Mouse (Mus musculus): ENCODE results near the gene Slc25a48.

Slc25a48 gene

GRCm38 (mm10) chr13:56438211-56439075, at the start of gene Slc25a48:
TSS of gene Slc25a48 (plus strand) at chr13:56438355.
- peak; percentile 28 for DNase-seq (ENCODE audit: extremely low spot score)

GRCm38 (mm10) chr13:56397572-56397971, 40.6 kb upstream of the Slc25a48 start:
- no peak for DNase-seq (ENCODE audit: extremely low spot score)

GRCm38 (mm10) chr13:56401186-56401585, 37.0 kb upstream of the Slc25a48 start:
- DNase-seq (ENCODE audit: extremely low spot score) = no peak

GRCm38 (mm10) chr13:56403381-56404086, 34.6 kb upstream of the Slc25a48 start:
- no peak for DNase-seq (ENCODE audit: extremely low spot score)

DNA sequence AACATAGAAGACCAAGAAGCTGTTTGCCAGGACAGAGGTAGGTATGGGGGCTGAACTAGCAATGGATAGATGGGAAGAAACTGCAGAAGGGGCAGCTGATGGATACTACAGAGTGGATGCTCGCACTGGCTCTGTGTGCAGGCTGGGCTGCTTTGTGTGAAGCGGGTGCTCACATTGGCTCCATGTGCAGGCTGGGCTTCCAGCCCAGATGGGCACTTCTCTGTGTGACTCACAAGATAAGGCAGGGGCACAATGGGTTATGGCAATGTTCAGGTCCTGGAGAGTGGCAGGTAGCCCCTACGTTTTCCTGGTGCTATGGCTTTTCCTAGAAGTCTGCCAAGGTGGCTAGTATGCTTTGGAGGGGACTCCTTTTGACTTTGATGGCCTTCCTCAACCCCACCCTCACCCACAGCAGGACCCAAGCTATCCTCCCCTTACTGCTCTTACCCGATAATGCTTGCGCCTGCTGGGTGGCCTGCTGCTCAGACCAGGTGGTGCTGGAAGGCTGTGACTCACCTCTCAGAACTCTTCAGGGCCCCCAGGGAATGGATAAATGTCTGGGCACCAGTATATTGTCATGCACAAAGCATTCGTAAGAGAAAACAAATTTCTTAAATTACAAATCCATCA, 33.5 kb upstream of the Slc25a48 start:
- DNase-seq (ENCODE audit: extremely low spot score) = no peak

DNA sequence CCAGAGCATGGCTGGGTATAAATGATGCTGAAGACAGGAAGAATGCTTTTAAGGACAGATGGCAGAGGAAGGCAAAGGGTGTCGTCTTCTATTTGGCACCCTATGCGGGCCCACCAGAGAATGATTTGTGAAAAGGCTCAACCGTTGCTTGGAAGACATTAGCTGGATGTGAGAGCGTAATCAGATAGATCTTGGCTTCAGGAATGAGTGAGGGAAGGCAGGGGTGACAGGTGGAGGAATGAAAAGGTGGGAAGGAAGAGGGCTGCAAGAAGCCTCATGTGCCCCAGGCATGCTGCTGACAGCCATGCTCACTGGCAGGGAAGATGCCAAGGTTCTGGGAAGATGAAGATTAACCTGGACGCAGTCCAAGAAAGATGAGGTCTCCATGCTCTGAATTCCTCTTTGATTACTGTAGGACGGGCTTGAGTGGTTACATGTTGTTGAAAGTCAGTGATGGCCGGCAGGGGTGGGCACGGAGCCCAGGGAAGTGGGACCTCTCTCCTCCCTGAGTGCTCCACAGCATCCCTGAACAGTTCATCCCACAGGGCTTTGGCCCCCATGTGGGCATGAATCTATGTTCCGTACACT, 25.8 kb upstream of the Slc25a48 start:
- no peak for DNase-seq (ENCODE audit: extremely low spot score)

DNA sequence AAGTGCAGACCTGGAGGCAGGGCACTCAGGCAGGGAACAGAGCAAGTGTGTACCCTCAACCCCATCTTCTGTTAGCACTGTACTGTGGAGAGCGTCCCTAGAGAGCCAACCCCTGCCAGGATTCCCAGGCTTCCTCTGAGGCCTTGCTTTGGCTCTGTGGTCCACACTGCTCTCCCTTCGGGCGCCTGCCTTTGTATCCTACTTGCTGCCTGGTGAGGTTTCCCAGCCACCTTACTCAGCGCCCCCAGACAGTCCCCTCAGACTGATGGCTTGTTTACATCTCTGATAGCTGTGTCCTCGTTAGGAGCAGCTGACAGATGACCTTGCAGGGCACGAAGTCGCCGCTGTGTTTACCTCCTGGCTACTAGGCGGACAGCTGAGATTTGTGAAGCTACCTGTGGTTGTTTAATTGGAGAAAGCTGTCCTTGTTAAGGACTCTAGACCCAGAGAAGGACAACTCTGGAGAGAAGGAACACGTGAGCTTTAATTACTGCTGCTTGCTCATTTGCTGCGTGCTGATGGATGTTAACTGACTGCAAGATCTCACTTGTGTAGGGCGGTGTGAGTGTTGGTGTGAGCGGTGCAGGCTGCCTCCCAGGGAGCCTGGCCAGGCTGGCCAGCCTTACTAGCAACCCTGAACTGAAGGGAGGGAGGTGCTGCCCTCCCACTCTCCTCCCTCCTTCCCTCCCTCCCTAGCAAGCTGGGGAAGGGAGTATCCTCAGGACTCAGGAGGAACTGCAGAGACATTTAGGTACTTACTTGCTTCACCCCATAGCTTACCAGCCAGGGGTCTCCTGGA, 19.3 kb upstream of the Slc25a48 start:
- DNase-seq (ENCODE audit: extremely low spot score) = no peak

DNA sequence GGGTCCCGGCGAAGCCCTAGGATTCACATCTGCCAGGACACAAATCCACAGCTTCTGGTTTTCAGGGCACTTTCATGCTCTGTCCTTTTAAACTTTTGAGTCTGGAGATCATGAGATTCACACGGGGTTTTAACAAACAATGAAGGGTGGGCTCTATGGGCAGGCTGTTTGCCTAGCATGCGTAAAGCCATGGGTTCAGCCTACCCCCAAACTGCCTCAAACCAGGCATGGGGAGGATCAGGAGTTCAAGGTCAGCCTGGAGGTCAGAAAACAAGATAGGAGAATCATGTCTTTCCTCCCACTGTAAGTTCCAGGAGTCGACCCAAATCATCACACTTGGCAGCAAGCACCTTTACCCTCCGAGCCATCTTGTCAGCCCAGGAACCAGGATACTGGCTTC, 18.6 kb upstream of the Slc25a48 start:
- no peak for DNase-seq (ENCODE audit: extremely low spot score)

- peak; percentile 68 for DNase-seq (ENCODE audit: extremely low spot score)
These were observed 16.0 kb upstream of the Slc25a48 start for GRCm38 (mm10) chr13:56422072-56422723.

DNA sequence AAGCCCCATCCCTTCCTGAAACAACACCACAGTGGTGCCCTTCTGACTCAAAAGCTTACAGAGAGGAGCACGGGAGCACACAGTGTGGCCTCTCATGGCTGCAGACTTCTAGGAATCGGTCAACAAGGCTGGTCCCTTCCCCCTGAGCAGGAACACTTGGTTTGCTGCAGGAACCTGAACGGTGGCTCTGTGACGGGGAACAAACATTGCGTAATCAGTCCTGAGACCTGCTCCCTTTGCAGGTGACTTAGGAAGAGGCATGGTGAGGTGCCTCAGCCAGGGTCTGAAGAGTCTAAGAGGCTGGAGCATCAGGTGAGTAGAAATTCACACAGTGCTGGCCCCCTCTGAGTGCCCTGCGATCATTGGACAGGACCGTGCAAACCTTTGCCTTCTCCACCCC, 12.2 kb upstream of the Slc25a48 start:
- no peak for DNase-seq (ENCODE audit: extremely low spot score)

GRCm38 (mm10) chr13:56426365-56426764, 11.8 kb upstream of the Slc25a48 start, which contains the start of gene Gm3045:
TSS of gene Gm3045 (plus strand) at chr13:56426594.
- DNase-seq (ENCODE audit: extremely low spot score) = no peak

- DNase-seq (ENCODE audit: extremely low spot score) = peak; percentile 84
These were observed 9.2 kb upstream of the Slc25a48 start for GRCm38 (mm10) chr13:56428724-56429500.

- DNase-seq (ENCODE audit: extremely low spot score) = no peak
These were observed 5.7 kb upstream of the Slc25a48 start for GRCm38 (mm10) chr13:56432496-56432895.

- DNase-seq (ENCODE audit: extremely low spot score) = peak; percentile 89
These were observed 4.7 kb upstream of the Slc25a48 start for GRCm38 (mm10) chr13:56433466-56433865.

DNA sequence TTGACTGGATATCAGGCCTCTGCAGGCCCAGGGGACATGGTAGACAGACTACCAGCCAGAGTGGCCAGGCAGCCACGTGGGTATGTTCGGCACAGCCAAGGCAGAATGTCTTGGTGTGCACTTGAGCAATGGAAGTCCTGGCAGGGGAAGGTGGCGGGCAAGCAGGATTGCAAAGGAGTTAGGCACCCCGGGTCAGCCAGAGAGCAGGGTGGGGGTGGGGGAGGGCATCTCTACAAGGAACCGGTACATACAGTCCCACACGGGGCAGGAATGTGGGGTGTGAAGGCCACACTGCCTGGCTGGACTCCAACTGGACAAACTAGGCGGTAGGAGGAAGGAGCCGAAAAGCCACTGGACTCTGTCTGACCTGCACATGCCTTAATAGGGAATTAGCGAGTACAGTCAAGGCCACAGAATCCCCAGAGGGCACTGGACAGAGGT, 3.8 kb upstream of the Slc25a48 start:
- no peak for DNase-seq (ENCODE audit: extremely low spot score)

DNA sequence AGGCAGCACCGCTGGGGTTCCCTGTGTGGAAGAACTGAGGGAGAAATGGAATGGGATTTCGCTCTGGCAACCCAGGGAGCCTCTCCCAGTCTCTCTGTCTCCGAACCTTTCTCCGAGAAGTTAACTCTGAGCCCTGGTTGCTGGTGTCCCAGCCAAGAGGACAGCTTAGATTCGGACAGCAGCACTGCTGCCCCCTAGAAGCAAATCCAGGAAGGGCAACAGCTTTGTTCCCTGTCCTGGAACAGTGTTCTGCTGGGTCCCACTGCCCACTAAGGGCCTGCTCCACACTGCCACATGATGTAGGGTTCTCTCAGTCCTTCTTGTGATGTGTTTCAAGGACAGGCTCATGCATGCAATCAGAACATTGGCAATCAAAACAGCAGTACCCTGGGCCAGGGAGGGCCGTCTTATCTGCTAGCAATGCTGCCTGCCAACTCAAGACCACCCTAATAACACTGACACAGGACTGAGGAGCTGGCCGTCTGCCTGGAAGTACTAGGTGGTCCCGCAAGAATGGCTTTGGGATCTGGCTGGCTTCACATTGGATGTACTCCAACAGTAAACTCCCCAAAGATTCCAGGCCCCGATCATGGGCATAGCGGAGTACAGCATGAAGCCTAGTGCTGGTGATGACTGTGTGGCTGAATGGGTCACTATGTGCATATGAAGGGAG, 2.4 kb upstream of the Slc25a48 start:
- no peak for DNase-seq (ENCODE audit: extremely low spot score)

DNA sequence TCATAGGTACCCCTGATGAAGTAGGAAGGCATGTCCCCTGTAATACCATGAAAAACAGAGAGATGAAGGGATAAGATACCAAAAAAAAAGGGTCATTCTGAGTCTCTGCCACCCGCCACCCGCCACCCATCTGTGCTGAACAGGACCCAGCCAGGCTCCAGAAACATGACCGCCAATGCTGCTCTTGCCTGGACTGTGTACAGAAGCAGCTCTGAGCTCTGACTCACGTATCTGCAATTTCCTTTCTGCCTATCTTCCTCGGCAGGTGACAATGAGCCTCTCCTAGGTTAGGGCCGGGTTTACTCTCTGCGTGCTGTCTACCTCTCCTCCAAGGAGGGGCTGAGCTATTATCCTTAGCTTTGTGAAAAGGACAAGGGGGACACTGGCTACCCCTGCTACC, 5.3 kb downstream of the Slc25a48 start:
- no peak for DNase-seq (ENCODE audit: extremely low spot score)

GRCm38 (mm10) chr13:56444112-56444511, 6.0 kb downstream of the Slc25a48 start:
- no peak for DNase-seq (ENCODE audit: extremely low spot score)

DNA sequence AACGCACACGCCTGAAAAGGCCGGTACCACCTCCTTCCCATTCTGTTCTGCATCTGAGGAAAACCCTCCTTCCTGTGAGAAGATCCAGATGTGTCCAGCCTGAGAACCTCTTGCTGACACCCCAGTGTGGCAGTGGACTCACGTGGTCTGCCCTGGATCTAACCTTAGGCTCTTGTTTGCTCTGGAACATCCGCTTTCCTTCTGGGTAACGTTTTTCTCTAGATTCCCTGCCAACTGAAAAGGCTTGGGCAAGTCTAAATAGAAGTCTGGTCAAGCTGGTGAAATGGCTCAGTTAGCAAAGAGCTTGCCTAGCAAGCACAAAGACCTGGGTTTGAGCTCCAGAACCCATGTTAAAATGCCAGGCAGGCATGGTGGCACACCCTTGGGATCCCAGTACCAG, 6.8 kb downstream of the Slc25a48 start:
- no peak for DNase-seq (ENCODE audit: extremely low spot score)
